Mouse (Mus musculus): Measurements from ENCODE around the gene Bicdl2. TPM values are rescaled to one million over a fixed set of nuclear protein-coding genes. Genes with fewer than 3 reads are reported as not detected.

Gene Bicdl2
- total and polyA plus RNA-seq, 3 experiments: not detected

- H3K4me3 ChIP-seq (ENCODE audit: low read depth, low read length): peak overlapping the region; percentile 76
- no peaks in the 10 kb centered on the region for H3K9me3 ChIP-seq (replicated peaks)
- TF ChIP-seq GATA2 (IDR thresholded peaks at IDR 0.05; ENCODE audit: borderline replicate concordance, low read depth, low read length) (no peak), GATA1 (IDR thresholded peaks at IDR 0.05; ENCODE audit: borderline replicate concordance, low read length) (no peak), POLR2AphosphoS5 (IDR thresholded peaks at IDR 0.05; ENCODE audit: insufficient replicate concordance, low read depth, low read length) (no peak), TAL1 (conservative IDR thresholded peaks at IDR 0.05; ENCODE audit: low read depth, low read length) (no peak), CTCF (IDR thresholded peaks at IDR 0.05; ENCODE audit: low read depth, low read length) (no peak)
- peaks cover 59% of the 10 kb centered on the region for H3K36me3 ChIP-seq (replicated peaks)
- peaks cover 58% of the 10 kb centered on the region for H3K4me1 ChIP-seq (ENCODE audit: insufficient read depth, low read depth, low read length)
- no peak for DNase-seq (ENCODE audit: low spot score)
- ATAC-seq (ENCODE audit: extremely low read depth, insufficient number of reproducible peaks, low FRiP score, poor library complexity, severe bottlenecking): no peak
- no peaks in the 10 kb centered on the region for H3K27me3 ChIP-seq (ENCODE audit: insufficient read depth, low read length)
Measured at GRCm38 (mm10) chr17:23672761-23673160, 12.5 kb downstream of the Bicdl2 start.

- H3K4me1 ChIP-seq (ENCODE audit: insufficient read depth, low read depth, low read length): peaks cover 65% of the 10 kb centered on the region
- H3K36me3 ChIP-seq (replicated peaks): peaks cover 51% of the 10 kb centered on the region
- no peaks in the 10 kb centered on the region for H3K9me3 ChIP-seq (replicated peaks)
- ATAC-seq (ENCODE audit: extremely low read depth, insufficient number of reproducible peaks, low FRiP score, poor library complexity, severe bottlenecking) (peak; percentile 91), DNase-seq (ENCODE audit: low spot score) (peak; percentile 77)
- TF ChIP-seq GATA2 (IDR thresholded peaks at IDR 0.05; ENCODE audit: borderline replicate concordance, low read depth, low read length) (no peak), TAL1 (conservative IDR thresholded peaks at IDR 0.05; ENCODE audit: low read depth, low read length) (no peak), GATA1 (IDR thresholded peaks at IDR 0.05; ENCODE audit: borderline replicate concordance, low read length) (no peak), CTCF (IDR thresholded peaks at IDR 0.05; ENCODE audit: low read depth, low read length) (no peak), POLR2AphosphoS5 (IDR thresholded peaks at IDR 0.05; ENCODE audit: insufficient replicate concordance, low read depth, low read length) (no peak)
- H3K27me3 ChIP-seq (ENCODE audit: insufficient read depth, low read length): no peaks in the 10 kb centered on the region
- peak within 1 kb of the TSS; percentile 76 for H3K4me3 ChIP-seq (ENCODE audit: low read depth, low read length)
Measured at GRCm38 (mm10) chr17:23673424-23674073, 13.2 kb downstream of the Bicdl2 start, which contains the start of the genes Hcfc1r1 and Thoc6. Gene Hcfc1r1, plus strand, starts transcription at chr17:23673596. Gene Thoc6, minus strand, starts transcription at chr17:23673882.

GRCm38 (mm10) chr17:23674271-23674952 lies 14.1 kb downstream of the Bicdl2 start:
- Histone ChIP-seq H3K4me3 (ENCODE audit: low read depth, low read length) (peak overlapping the region; percentile 76), H3K27me3 (ENCODE audit: insufficient read depth, low read length) (peaks cover 8% of the 10 kb centered on the region), H3K4me1 (ENCODE audit: insufficient read depth, low read depth, low read length) (peaks cover 68% of the 10 kb centered on the region), H3K9me3 (replicated peaks) (no peaks in the 10 kb centered on the region), H3K36me3 (replicated peaks) (peaks cover 42% of the 10 kb centered on the region)
- DNase-seq (ENCODE audit: low spot score) (no peak), ATAC-seq (ENCODE audit: extremely low read depth, insufficient number of reproducible peaks, low FRiP score, poor library complexity, severe bottlenecking) (no peak)
- TF ChIP-seq POLR2AphosphoS5 (IDR thresholded peaks at IDR 0.05; ENCODE audit: insufficient replicate concordance, low read depth, low read length) (no peak), TAL1 (conservative IDR thresholded peaks at IDR 0.05; ENCODE audit: low read depth, low read length) (no peak), CTCF (IDR thresholded peaks at IDR 0.05; ENCODE audit: low read depth, low read length) (no peak), GATA1 (IDR thresholded peaks at IDR 0.05; ENCODE audit: borderline replicate concordance, low read length) (no peak), GATA2 (IDR thresholded peaks at IDR 0.05; ENCODE audit: borderline replicate concordance, low read depth, low read length) (no peak)

- H3K9me3 ChIP-seq (replicated peaks): no peaks in the 10 kb centered on the region
- peaks cover 35% of the 10 kb centered on the region for H3K36me3 ChIP-seq (replicated peaks)
- TF ChIP-seq GATA1 (IDR thresholded peaks at IDR 0.05; ENCODE audit: borderline replicate concordance, low read length) (no peak), POLR2AphosphoS5 (IDR thresholded peaks at IDR 0.05; ENCODE audit: insufficient replicate concordance, low read depth, low read length) (no peak), GATA2 (IDR thresholded peaks at IDR 0.05; ENCODE audit: borderline replicate concordance, low read depth, low read length) (no peak), TAL1 (conservative IDR thresholded peaks at IDR 0.05; ENCODE audit: low read depth, low read length) (no peak), CTCF (IDR thresholded peaks at IDR 0.05; ENCODE audit: low read depth, low read length) (no peak)
- peak overlapping the region; percentile 8; the same call in 1 of the 2 replicates for H3K4me3 ChIP-seq (ENCODE audit: low read depth, low read length)
- ATAC-seq (ENCODE audit: extremely low read depth, insufficient number of reproducible peaks, low FRiP score, poor library complexity, severe bottlenecking) (no peak), DNase-seq (ENCODE audit: low spot score) (no peak)
- H3K4me1 ChIP-seq (ENCODE audit: insufficient read depth, low read depth, low read length): peaks cover 70% of the 10 kb centered on the region
- peaks cover 15% of the 10 kb centered on the region for H3K27me3 ChIP-seq (ENCODE audit: insufficient read depth, low read length)
Measured at GRCm38 (mm10) chr17:23675127-23675526, 14.8 kb downstream of the Bicdl2 start.

GRCm38 (mm10) chr17:23675564-23676281 lies 15.4 kb downstream of the Bicdl2 start:
- H3K9me3 ChIP-seq (replicated peaks): no peaks in the 10 kb centered on the region
- peaks cover 70% of the 10 kb centered on the region for H3K4me1 ChIP-seq (ENCODE audit: insufficient read depth, low read depth, low read length)
- peak overlapping the region; percentile 76 for H3K4me3 ChIP-seq (ENCODE audit: low read depth, low read length)
- H3K36me3 ChIP-seq (replicated peaks): peaks cover 29% of the 10 kb centered on the region
- DNase-seq (ENCODE audit: low spot score) (no peak), ATAC-seq (ENCODE audit: extremely low read depth, insufficient number of reproducible peaks, low FRiP score, poor library complexity, severe bottlenecking) (peak; percentile 2; the same call in 1 of the 2 replicates)
- TF ChIP-seq CTCF (IDR thresholded peaks at IDR 0.05; ENCODE audit: low read depth, low read length): no peak
- no peak for TF ChIP-seq GATA1 (IDR thresholded peaks at IDR 0.05; ENCODE audit: borderline replicate concordance, low read length)
- TF ChIP-seq GATA2 (IDR thresholded peaks at IDR 0.05; ENCODE audit: borderline replicate concordance, low read depth, low read length): no peak
- TF ChIP-seq POLR2AphosphoS5 (IDR thresholded peaks at IDR 0.05; ENCODE audit: insufficient replicate concordance, low read depth, low read length): no peak
- TF ChIP-seq TAL1 (conservative IDR thresholded peaks at IDR 0.05; ENCODE audit: low read depth, low read length): no peak
- peaks cover 21% of the 10 kb centered on the region for H3K27me3 ChIP-seq (ENCODE audit: insufficient read depth, low read length)
